Mouse (Mus musculus) CH12.LX (cell line): ENCODE results near the gene Srsf10. TPM values are rescaled to one million over a fixed set of nuclear protein-coding genes. Genes with fewer than 3 reads are reported as not detected.

Experiments
- DNase-seq: peaks from one replicate; pipeline ENCODE4 v3.0.0-alpha.2; 2013; ENCODE audit errors: extremely low read depth
- H3K27ac ChIP-seq: 2 replicates; pipeline ENCODE4 v1.5.1; 2012; ENCODE audit warnings: low read depth, mild to moderate bottlenecking, control low read depth, moderate library complexity; ENCODE audit not compliant: insufficient read depth
- H3K27me3 ChIP-seq: replicated peaks from 2 replicates; pipeline ENCODE3; 2012; ENCODE audit warnings: inconsistent platforms
- H3K36me3 ChIP-seq, 2 experiments: replicated peaks in 1 of 2; 2 replicates each; pipeline versions ENCODE3 to v1.6.1; 2012; ENCODE audit warnings: inconsistent platforms in 1 of 2, low read length in 1 of 2, mild to moderate bottlenecking in 1 of 2, mixed read lengths in 1 of 2, moderate library complexity in 1 of 2; ENCODE audit not compliant: control insufficient read depth in 1 of 2, insufficient read depth in 1 of 2
- H3K4me1 ChIP-seq, 2 experiments: 2 replicates each; pipeline ENCODE4 v1.6.1; 2012; ENCODE audit warnings: inconsistent platforms in 1 of 2, moderate library complexity in 1 of 2; ENCODE audit not compliant: insufficient read depth in 2 of 2, control insufficient read depth in 1 of 2
- H3K4me2 ChIP-seq: 2 replicates; pipeline ENCODE4 v1.6.1; 2012; ENCODE audit warnings: low read depth, mild to moderate bottlenecking, control low read depth; ENCODE audit not compliant: poor library complexity, insufficient read depth, severe bottlenecking
- H3K4me3 ChIP-seq, 3 experiments: fragments of 150-350 bp in 1 of 3; sonication (generic) in 1 of 3; replicated peaks in 1 of 3; 2 replicates each; pipeline versions ENCODE3 to v1.5.1; 2011 to 2012; ENCODE audit warnings: low read depth in 2 of 3, low read length in 2 of 3, mild to moderate bottlenecking in 2 of 3, moderate library complexity in 2 of 3, control low read depth in 1 of 3, improper control_type of control experiment in 1 of 3, inconsistent platforms in 1 of 3, mixed read lengths in 1 of 3; ENCODE audit not compliant: poor library complexity in 1 of 3
- H3K79me2 ChIP-seq: replicated peaks from 2 replicates; pipeline ENCODE4 v1.6.1; 2012; ENCODE audit warnings: mild to moderate bottlenecking, moderate library complexity; ENCODE audit not compliant: control insufficient read depth, poor library complexity, insufficient read depth, severe bottlenecking; ENCODE audit errors: extremely low read depth
- H3K9ac ChIP-seq: 2 replicates; pipeline ENCODE4 v1.6.1; 2012; ENCODE audit warnings: low read depth, mild to moderate bottlenecking, control low read depth, moderate library complexity; ENCODE audit not compliant: insufficient read depth
- H3K9me3 ChIP-seq: replicated peaks from 2 replicates; pipeline ENCODE3; 2012; ENCODE audit warnings: low read length, inconsistent platforms, mixed read lengths
- BHLHE40 ChIP-seq: IDR thresholded peaks from 2 replicates; pipeline ENCODE4 v1.6.1; 2011; ENCODE audit warnings: mild to moderate bottlenecking, low read depth, low read length, improper control_type of control experiment
- CHD1 ChIP-seq: IDR thresholded peaks from 2 replicates; pipeline ENCODE4 v1.6.1; 2012; ENCODE audit warnings: low read depth, low read length, improper control_type of control experiment, inconsistent platforms
- CTCF ChIP-seq, 2 experiments: IDR thresholded peaks in 1 of 2; conservative IDR thresholded peaks in 1 of 2; 2 replicates each; pipeline ENCODE4 v1.5.1; 2011 to 2012; ENCODE audit warnings: low read depth in 2 of 2, low read length in 2 of 2, improper control_type of control experiment in 1 of 2, inconsistent platforms in 1 of 2, mild to moderate bottlenecking in 1 of 2, moderate library complexity in 1 of 2
- E2F4 ChIP-seq: IDR thresholded peaks from 2 replicates; pipeline ENCODE4 v1.6.1; 2011; ENCODE audit warnings: low read depth, low read length, improper control_type of control experiment; ENCODE audit not compliant: insufficient replicate concordance
- EP300 ChIP-seq: IDR thresholded peaks from 2 replicates; pipeline ENCODE4 v1.6.1; 2011; ENCODE audit warnings: low read length, improper control_type of control experiment
- ETS1 ChIP-seq: conservative IDR thresholded peaks from 2 replicates; pipeline ENCODE4 v1.6.1; 2012; ENCODE audit warnings: low read depth, mild to moderate bottlenecking, inconsistent platforms, low read length, improper control_type of control experiment, moderate library complexity
- IRF4 ChIP-seq: IDR thresholded peaks from 2 replicates; pipeline ENCODE4 v1.6.1; 2014; ENCODE audit warnings: low read depth, mild to moderate bottlenecking, inconsistent platforms, low read length, improper control_type of control experiment
- JUND ChIP-seq: conservative IDR thresholded peaks from 2 replicates; pipeline ENCODE4 v1.6.1; 2011; ENCODE audit warnings: low read depth, low read length, improper control_type of control experiment
- KAT2A ChIP-seq: IDR thresholded peaks from 2 replicates; pipeline ENCODE4 v1.6.1; 2012; ENCODE audit warnings: low read length, improper control_type of control experiment, inconsistent platforms; ENCODE audit not compliant: insufficient replicate concordance
- MAFK ChIP-seq: IDR thresholded peaks from 2 replicates; pipeline ENCODE4 v1.6.1; 2011; ENCODE audit warnings: low read length, improper control_type of control experiment; ENCODE audit not compliant: insufficient replicate concordance
- MXI1 ChIP-seq: IDR thresholded peaks from 2 replicates; pipeline ENCODE4 v1.6.1; 2011; ENCODE audit warnings: mild to moderate bottlenecking, low read depth, low read length, improper control_type of control experiment
- NELFE ChIP-seq: IDR thresholded peaks from 2 replicates; pipeline ENCODE4 v1.6.1; 2011; ENCODE audit warnings: low read depth, low read length, improper control_type of control experiment
- POLR2A ChIP-seq: IDR thresholded peaks from 2 replicates; pipeline ENCODE4 v1.6.1; 2011; ENCODE audit warnings: low read depth, mild to moderate bottlenecking, improper control_type of control experiment, low read length
- POLR2AphosphoS2 ChIP-seq: IDR thresholded peaks from 2 replicates; pipeline ENCODE4 v1.6.1; 2011; ENCODE audit warnings: low read depth, low read length, improper control_type of control experiment
- RAD21 ChIP-seq: IDR thresholded peaks from 2 replicates; pipeline ENCODE4 v1.6.1; 2011; ENCODE audit warnings: low read depth, mild to moderate bottlenecking, low read length, improper control_type of control experiment, moderate library complexity
- SIN3A ChIP-seq: IDR thresholded peaks from 2 replicates; pipeline ENCODE4 v1.6.1; 2012; ENCODE audit warnings: low read length, improper control_type of control experiment, inconsistent platforms
- SMC3 ChIP-seq: IDR thresholded peaks from 2 replicates; pipeline ENCODE4 v1.6.1; 2011; ENCODE audit warnings: low read depth, low read length, improper control_type of control experiment
- TBP ChIP-seq: conservative IDR thresholded peaks from 2 replicates; pipeline ENCODE4 v1.6.1; 2011; ENCODE audit warnings: low read depth, low read length, improper control_type of control experiment
- USF1 ChIP-seq: IDR thresholded peaks from 2 replicates; pipeline ENCODE4 v1.6.1; 2014; ENCODE audit warnings: low read depth, mild to moderate bottlenecking, inconsistent platforms, low read length, improper control_type of control experiment
- USF2 ChIP-seq: conservative IDR thresholded peaks from 2 replicates; pipeline ENCODE4 v1.6.1; 2011; ENCODE audit warnings: low read depth, low read length, improper control_type of control experiment
- ZNF384 ChIP-seq: IDR thresholded peaks from 2 replicates; pipeline ENCODE4 v1.6.1; 2012; ENCODE audit warnings: low read depth, low read length, improper control_type of control experiment, inconsistent platforms
- dilution Hi-C: fragments of 300-500 bp; cut with MboI; formaldehyde crosslinking; loops from 2 replicates; pipeline ENCODE4 v1.14.3; 2020; ENCODE audit warnings: low sequenced_read_pairs; ENCODE audit not compliant: extremely low pct_unique_long_range_greater_than_20kb, extremely low pct_ligation_motif_present
- in situ Hi-C: fragments of 300-500 bp; cut with MboI; formaldehyde crosslinking; loops from 3 replicates; pipeline ENCODE4 v1.14.3; 2019; ENCODE audit warnings: low sequenced_read_pairs, low pct_ligation_motif_present, low pct_unique_long_range_greater_than_20kb, mixed read lengths
- polyA plus RNA-seq: library from polyadenylated mRNA; unstranded; fragments of >175 nt; gene quantifications from 2 replicates; pipeline ENCODE4 v1.2.1, GENCODE M21; 2012; ENCODE audit warnings: low read depth; ENCODE audit not compliant: insufficient read length
- total RNA-seq, 2 experiments: library from RNA; depleted of rRNA; stranded (reverse); fragments of 300-350 nt in 1 of 2; fragments of >200 nt in 1 of 2; gene quantifications; 2 replicates each; pipeline ENCODE4 v1.2.3; 2012 to 2014

Srsf10 gene
- total and polyA plus RNA-seq, 3 experiments: 85.7 to 291 (median 179) TPM

DNA sequence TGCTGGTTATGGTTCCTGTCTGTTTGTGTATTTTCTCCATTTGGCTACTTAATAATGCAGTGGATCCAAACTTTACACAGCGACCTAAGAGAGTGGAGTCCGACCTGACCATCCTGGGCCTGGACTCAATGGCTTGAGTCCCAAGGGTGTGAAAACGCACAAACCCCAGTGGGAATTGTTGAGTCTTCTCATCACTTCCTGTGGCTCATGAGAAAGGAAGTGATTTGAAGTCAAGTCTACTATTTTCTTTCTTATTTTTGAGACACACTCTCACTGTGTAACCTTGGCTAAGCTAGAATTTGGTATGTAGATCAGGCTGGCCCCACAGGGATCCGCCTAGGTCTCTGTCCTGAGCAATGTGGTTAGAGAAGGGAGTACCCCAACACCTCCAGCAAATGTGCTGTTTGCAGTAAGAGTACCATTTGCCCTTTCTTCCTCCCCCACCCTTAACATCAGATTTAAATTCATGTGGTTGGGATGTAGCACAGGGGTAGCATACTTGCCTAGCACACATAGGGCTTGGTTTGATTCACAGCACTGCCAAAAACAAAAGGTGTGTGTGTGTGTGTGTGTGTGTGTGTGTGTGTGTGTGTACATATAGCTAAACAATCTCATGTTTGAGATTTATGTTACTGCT, 47.2 kb downstream of the Srsf10 start (continued):
- TF ChIP-seq SIN3A (0 out of 2 replicates have a peak, but pooled peaks have one; percentile 37), USF2 (no peak), KAT2A (0 out of 2 replicates have a peak, but pooled peaks have one; percentile 67), JUND (no peak), E2F4 (no peak), MAFK (no peak), NELFE (no peak), USF1 (no peak), RAD21 (no peak; the same call in none of the 2 replicates), BHLHE40 (peak; percentile 72)

DNA sequence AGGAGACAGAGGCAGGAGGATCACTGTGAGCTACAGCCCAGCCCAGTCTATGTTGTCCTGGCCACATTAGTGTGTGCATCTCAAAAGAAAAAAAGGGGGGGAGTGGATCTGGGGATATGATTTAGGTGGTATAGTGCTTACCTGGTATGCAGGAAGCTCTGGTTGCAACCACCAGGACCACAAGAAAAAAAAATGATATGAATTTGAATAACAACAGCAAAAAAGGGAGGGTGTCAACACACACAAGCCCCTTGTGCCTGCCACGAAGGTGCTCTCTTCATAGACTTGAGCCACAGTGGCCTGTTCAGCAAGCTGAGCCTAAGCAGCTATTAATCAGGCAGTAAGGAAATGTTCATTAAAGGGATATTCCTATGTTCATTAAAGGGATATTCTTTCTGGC, 49.3 kb downstream of the Srsf10 start:
- no peak overlapping the region for H3K4me3 ChIP-seq
- in situ Hi-C loops: no loop called here
- no peak overlapping the region for H3K27ac ChIP-seq
- peaks cover 20 to 56% of the 10 kb centered on the region in 2 experiments for H3K4me1 ChIP-seq
- DNase-seq: no peak
- H3K79me2 ChIP-seq: no peaks in the 10 kb centered on the region
- no peaks in the 10 kb centered on the region for H3K27me3 ChIP-seq
- H3K4me2 ChIP-seq: no peak overlapping the region
- no peak overlapping the region for H3K9ac ChIP-seq
- H3K9me3 ChIP-seq: peaks cover 23% of the 10 kb centered on the region
- TF ChIP-seq EP300 (no peak), CHD1 (no peak), ETS1 (no peak), JUND (no peak), USF2 (no peak), POLR2AphosphoS2 (no peak), TBP (no peak), BHLHE40 (no peak), CTCF (conservative IDR thresholded peaks at IDR 0.05 in 1 of 2, IDR thresholded peaks at IDR 0.05 in 1 of 2; ENCODE audit: low read depth in 2 of 2, low read length in 2 of 2) (no peak), E2F4 (no peak)
- H3K36me3 ChIP-seq: peaks cover 4 to 49% of the 10 kb centered on the region in 2 experiments
- dilution Hi-C loops: no loop called here

DNA sequence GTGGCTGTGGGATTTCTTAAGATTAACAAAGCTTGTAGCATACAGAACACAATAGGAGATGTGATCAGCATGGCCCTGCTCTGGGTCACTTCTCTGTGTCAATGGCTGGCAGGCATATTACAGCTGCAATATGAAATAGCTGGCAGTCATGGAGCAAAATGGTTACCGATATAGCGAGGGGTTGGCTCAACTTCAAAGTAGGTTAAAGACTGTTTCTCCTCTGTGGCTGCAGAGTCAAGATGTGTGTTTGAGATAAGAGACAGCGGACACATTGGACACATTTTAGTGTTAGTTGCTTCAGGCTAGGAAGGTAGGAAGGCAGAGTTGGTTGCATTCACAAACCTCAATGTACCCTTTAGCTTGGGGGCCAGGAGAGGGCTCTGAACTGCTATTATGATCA, 51.1 kb downstream of the Srsf10 start:
- Histone ChIP-seq H3K27ac (no peak overlapping the region), H3K4me1 (peaks cover 27 to 57% of the 10 kb centered on the region in 2 experiments), H3K9ac (no peak overlapping the region), H3K36me3 (peaks cover 4 to 49% of the 10 kb centered on the region in 2 experiments), H3K79me2 (no peaks in the 10 kb centered on the region), H3K4me3 (no peak overlapping the region), H3K9me3 (peaks cover 23% of the 10 kb centered on the region), H3K4me2 (no peak overlapping the region), H3K27me3 (no peaks in the 10 kb centered on the region)
- dilution Hi-C loops: no loop called here
- no peak for DNase-seq
- TF ChIP-seq MAFK (no peak), MXI1 (no peak), POLR2A (no peak), USF1 (no peak), USF2 (no peak), SIN3A (no peak), CTCF (conservative IDR thresholded peaks at IDR 0.05 in 1 of 2, IDR thresholded peaks at IDR 0.05 in 1 of 2; ENCODE audit: low read depth in 2 of 2, low read length in 2 of 2) (no peak), SMC3 (no peak), ZNF384 (no peak), KAT2A (no peak), BHLHE40 (no peak), IRF4 (no peak)
- in situ Hi-C loops: no loop called here
